Mouse (Mus musculus): ENCODE data around the gene G6pc. TPM values are rescaled to one million over a fixed set of nuclear protein-coding genes. Genes with fewer than 3 reads are reported as not detected.
"Not testable (repeated sequence)": the region's sequence is repeated elsewhere in the genome, so short reads cannot be mapped to it uniquely, and the experiment has no call there.

G6pc gene
- polyA plus RNA-seq, 1 experiment from 2014 or later, result not detected

DNA sequence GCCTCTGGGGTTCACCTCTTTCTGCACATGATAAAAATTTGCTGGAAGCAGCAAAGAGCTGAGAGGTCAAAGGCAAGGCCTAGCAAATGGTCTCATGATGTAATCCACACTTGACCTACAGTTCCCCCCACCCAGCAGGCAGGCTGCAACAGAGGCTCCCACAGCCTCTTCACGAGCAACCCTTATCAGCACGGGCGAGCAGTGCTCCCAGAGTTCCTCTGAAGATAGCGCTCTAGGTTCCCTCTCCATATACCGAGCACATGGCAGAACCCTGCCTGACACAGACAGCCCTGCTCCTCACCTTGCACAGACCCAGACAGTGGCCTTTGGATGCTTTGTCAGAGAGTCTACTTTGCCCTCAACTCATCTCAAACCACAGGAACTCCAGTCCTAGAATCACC is 2.8 kb upstream of the G6pc start:
- peaks cover 4% of the 10 kb centered on the region; the same call in 1 of the 2 replicates for H3K4me1 ChIP-seq (replicated peaks; ENCODE audit: control insufficient read depth, insufficient read depth, low read length)
- DNase-seq (ENCODE audit: low spot score), result no peak
- H3K27me3 ChIP-seq (replicated peaks; ENCODE audit: control insufficient read depth, insufficient read depth, low read length), result no peaks in the 10 kb centered on the region
- no peak overlapping the region for H3K4me3 ChIP-seq (ENCODE audit: low read depth, low read length)
- H3K9ac ChIP-seq (ENCODE audit: low read depth, low read length), result no peak overlapping the region
- 10% methylated on average over 5 of the region's 5 CpGs for WGBS
- no peak overlapping the region for H3K4me2 ChIP-seq
- peak; percentile 68 for ATAC-seq (replicated peaks; ENCODE audit: low FRiP score)
- H3K27ac ChIP-seq (ENCODE audit: low read depth, low read length), result no peak overlapping the region
- no peaks in the 10 kb centered on the region for H3K36me3 ChIP-seq (ENCODE audit: control insufficient read depth, insufficient read depth, low read length)
- H3K9me3 ChIP-seq (ENCODE audit: control insufficient read depth, low read length), result no peaks in the 10 kb centered on the region

DNA sequence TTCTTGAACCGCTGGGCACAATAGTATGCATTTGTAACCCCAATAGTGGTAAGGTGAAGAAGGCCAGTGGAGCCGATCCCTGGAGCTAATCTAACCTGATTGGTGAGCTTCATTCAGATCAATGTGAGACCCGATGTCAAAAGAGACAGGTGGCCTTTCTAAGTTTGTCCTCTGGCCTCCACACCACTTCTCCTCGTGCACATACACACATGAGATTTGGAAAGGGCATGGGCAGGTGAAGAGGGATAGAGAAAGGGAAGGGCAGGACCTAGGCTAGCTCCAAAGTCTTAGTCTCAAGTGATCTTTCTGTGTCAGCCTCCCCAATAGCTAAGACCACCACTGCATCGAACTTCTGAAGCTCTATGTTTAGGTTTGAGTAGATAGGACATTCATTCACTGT is 2.8 kb downstream of the G6pc start:
- no peak for ATAC-seq (replicated peaks; ENCODE audit: low FRiP score)

DNA sequence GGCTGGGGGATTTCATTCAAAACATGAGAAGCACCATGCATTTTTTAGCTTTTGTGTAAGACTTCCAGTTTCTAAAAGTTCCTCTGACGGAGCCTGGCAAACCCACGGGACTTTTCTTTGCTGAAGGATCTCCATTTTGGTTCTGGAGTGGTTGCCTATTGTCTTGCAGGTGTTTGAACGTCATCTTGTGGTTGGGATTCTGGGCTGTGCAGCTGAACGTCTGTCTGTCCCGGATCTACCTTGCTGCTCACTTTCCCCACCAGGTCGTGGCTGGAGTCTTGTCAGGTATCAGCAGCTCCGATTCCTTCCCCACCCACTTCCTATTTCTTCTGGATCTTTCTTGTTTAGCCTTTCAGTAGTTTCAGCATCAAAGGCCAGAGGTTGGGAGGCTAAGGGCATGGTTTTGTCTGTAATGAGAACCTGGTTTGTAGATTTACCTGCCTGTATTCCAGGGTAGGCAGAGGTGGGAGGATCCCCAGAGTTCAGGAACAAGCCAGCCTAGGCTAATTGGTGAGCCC is 7.1 kb downstream of the G6pc start:
- DNase-seq (ENCODE audit: low spot score), result no peak
- Histone ChIP-seq H3K4me2 (no peak overlapping the region), H3K9ac (ENCODE audit: low read depth, low read length) (no peak overlapping the region), H3K9me3 (ENCODE audit: control insufficient read depth, low read length) (no peaks in the 10 kb centered on the region), H3K36me3 (ENCODE audit: control insufficient read depth, insufficient read depth, low read length) (no peaks in the 10 kb centered on the region), H3K27ac (ENCODE audit: low read depth, low read length) (no peak overlapping the region), H3K27me3 (replicated peaks; ENCODE audit: control insufficient read depth, insufficient read depth, low read length) (peaks cover 3% of the 10 kb centered on the region; the same call in 1 of the 2 replicates), H3K4me1 (replicated peaks; ENCODE audit: control insufficient read depth, insufficient read depth, low read length) (no peaks in the 10 kb centered on the region), H3K4me3 (ENCODE audit: low read depth, low read length) (no peak overlapping the region)
- WGBS, result 59% methylated on average over 7 of the region's 7 CpGs
- ATAC-seq (replicated peaks; ENCODE audit: low FRiP score), result no peak

More for the DNA sequence above, 2.8 kb downstream of the G6pc start:
- Histone ChIP-seq H3K27me3 (replicated peaks; ENCODE audit: control insufficient read depth, insufficient read depth, low read length) (no peaks in the 10 kb centered on the region), H3K4me2 (no peak overlapping the region), H3K9me3 (ENCODE audit: control insufficient read depth, low read length) (no peaks in the 10 kb centered on the region), H3K4me3 (ENCODE audit: low read depth, low read length) (no peak overlapping the region), H3K27ac (ENCODE audit: low read depth, low read length) (no peak overlapping the region), H3K36me3 (ENCODE audit: control insufficient read depth, insufficient read depth, low read length) (no peaks in the 10 kb centered on the region), H3K4me1 (replicated peaks; ENCODE audit: control insufficient read depth, insufficient read depth, low read length) (no peaks in the 10 kb centered on the region), H3K9ac (ENCODE audit: low read depth, low read length) (no peak overlapping the region)
- 68% methylated on average over 5 of the region's 5 CpGs for WGBS
- DNase-seq (ENCODE audit: low spot score), result no peak

DNA sequence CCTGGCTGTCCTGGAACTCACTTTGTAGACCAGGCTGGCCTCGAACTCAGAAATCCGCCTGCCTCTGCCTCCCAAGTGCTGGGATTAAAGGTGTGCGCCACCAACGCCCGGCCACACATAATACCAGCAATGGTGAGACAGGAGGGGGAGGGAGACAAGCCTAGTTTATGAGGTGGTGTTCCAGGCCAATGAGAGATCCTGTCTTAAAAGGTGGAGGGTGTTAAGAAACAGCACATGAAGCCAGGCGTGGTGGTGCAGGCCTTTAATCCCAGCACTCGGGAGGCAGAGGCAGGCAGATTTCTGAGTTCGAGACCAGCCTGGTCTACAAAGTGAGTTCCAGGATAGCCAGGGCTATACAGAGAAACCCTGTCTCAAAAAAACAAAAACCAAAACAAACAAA is 10.8 kb downstream of the G6pc start:
- not testable (repeated sequence) for H3K9me3 ChIP-seq (ENCODE audit: control insufficient read depth, low read length); H3K27me3 ChIP-seq (replicated peaks; ENCODE audit: control insufficient read depth, insufficient read depth, low read length); H3K36me3 ChIP-seq (ENCODE audit: control insufficient read depth, insufficient read depth, low read length); H3K4me3 ChIP-seq (ENCODE audit: low read depth, low read length); H3K4me2 ChIP-seq; H3K4me1 ChIP-seq (replicated peaks; ENCODE audit: control insufficient read depth, insufficient read depth, low read length); ATAC-seq (replicated peaks; ENCODE audit: low FRiP score); DNase-seq (ENCODE audit: low spot score); H3K9ac ChIP-seq (ENCODE audit: low read depth, low read length); H3K27ac ChIP-seq (ENCODE audit: low read depth, low read length)
- WGBS, result 89% methylated on average over 8 of the region's 8 CpGs

DNA sequence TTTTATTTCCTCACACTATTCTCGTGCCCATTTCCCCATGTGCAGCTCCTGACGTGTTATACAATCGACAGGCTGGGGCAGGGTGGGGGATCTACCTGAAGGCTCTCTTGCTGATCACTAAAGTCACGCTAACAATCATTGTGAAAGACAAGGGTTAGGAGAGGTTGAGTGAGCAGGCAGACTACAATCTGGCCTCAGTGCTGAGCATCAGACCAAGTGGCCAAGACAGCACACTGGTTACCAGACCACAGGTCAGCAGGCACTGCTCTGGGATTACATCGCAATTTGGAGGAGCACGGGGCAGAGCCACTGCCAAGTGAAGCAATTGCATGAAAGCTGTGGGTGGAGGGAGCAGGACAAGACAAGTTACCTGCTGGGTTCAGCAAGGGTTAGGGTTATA is 11.6 kb downstream of the G6pc start:
- H3K36me3 ChIP-seq (ENCODE audit: control insufficient read depth, insufficient read depth, low read length), result no peaks in the 10 kb centered on the region
- H3K4me3 ChIP-seq (ENCODE audit: low read depth, low read length), result no peak overlapping the region
- no peak for ATAC-seq (replicated peaks; ENCODE audit: low FRiP score)
- no peak for DNase-seq (ENCODE audit: low spot score)
- H3K9ac ChIP-seq (ENCODE audit: low read depth, low read length), result no peak overlapping the region
- H3K27me3 ChIP-seq (replicated peaks; ENCODE audit: control insufficient read depth, insufficient read depth, low read length), result peaks cover 3% of the 10 kb centered on the region; the same call in 1 of the 2 replicates
- WGBS, result 77% methylated on average over 6 of the region's 6 CpGs
- H3K27ac ChIP-seq (ENCODE audit: low read depth, low read length), result no peak overlapping the region
- H3K4me2 ChIP-seq, result no peak overlapping the region
- no peaks in the 10 kb centered on the region for H3K9me3 ChIP-seq (ENCODE audit: control insufficient read depth, low read length)
- no peaks in the 10 kb centered on the region for H3K4me1 ChIP-seq (replicated peaks; ENCODE audit: control insufficient read depth, insufficient read depth, low read length)

DNA sequence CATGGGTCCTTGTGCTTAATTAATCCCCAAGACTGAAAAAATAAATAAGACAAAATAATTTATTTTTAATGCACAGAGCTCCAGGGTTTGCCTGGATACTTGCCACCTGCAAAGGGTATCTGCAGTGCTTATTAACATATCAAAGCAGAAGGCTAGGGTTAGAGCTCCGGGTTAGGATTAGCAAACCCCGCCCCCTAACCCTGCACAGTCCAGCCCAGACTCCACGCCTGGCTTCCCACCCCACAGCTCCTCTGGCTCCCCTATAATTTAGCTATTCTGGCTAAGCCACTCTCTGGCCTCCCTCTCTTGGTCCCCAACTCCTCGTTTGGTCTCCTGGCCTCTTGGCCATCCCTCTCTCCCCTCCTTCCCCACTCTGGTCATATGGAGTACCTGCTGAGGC is 14.5 kb downstream of the G6pc start:
- Histone ChIP-seq H3K4me2 (no peak overlapping the region), H3K4me1 (replicated peaks; ENCODE audit: control insufficient read depth, insufficient read depth, low read length) (no peaks in the 10 kb centered on the region), H3K27ac (ENCODE audit: low read depth, low read length) (no peak overlapping the region), H3K4me3 (ENCODE audit: low read depth, low read length) (no peak overlapping the region), H3K9ac (ENCODE audit: low read depth, low read length) (no peak overlapping the region), H3K36me3 (ENCODE audit: control insufficient read depth, insufficient read depth, low read length) (no peaks in the 10 kb centered on the region), H3K27me3 (replicated peaks; ENCODE audit: control insufficient read depth, insufficient read depth, low read length) (peaks cover 3% of the 10 kb centered on the region; the same call in 1 of the 2 replicates), H3K9me3 (ENCODE audit: control insufficient read depth, low read length) (no peaks in the 10 kb centered on the region)
- ATAC-seq (replicated peaks; ENCODE audit: low FRiP score) (no peak), DNase-seq (ENCODE audit: low spot score) (no peak)
- WGBS, result 30% methylated on average over 4 of the region's 4 CpGs

DNA sequence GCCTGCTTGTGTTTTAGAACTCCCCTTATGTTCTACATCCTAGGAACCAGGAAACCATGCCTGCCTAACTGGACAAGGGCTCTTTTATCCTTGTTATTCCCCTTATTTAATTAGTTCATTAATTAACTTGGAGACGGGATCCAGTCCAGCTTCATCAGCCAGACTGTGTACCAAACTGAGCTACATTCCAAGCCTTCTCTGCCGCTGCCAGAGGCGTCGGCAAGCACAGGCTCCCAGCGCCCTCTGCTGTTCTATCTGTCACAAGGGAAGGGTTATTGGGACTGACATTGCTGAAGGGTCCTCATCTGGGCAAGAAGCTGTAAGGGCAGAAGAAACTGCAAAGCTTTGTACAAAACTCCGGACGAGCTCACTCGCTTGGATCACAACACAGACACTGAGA is 27.7 kb downstream of the G6pc start:
- no peak overlapping the region for H3K4me3 ChIP-seq (ENCODE audit: low read depth, low read length)
- H3K27me3 ChIP-seq (replicated peaks; ENCODE audit: control insufficient read depth, insufficient read depth, low read length), result no peaks in the 10 kb centered on the region
- no peaks in the 10 kb centered on the region for H3K36me3 ChIP-seq (ENCODE audit: control insufficient read depth, insufficient read depth, low read length)
- ATAC-seq (replicated peaks; ENCODE audit: low FRiP score) (peak; percentile 26; the same call in 1 of the 2 replicates), DNase-seq (ENCODE audit: low spot score) (peak; percentile 66)
- 8% methylated on average over 8 of the region's 8 CpGs for WGBS
- no peak overlapping the region for H3K9ac ChIP-seq (ENCODE audit: low read depth, low read length)
- no peak overlapping the region for H3K4me2 ChIP-seq
- no peaks in the 10 kb centered on the region for H3K9me3 ChIP-seq (ENCODE audit: control insufficient read depth, low read length)
- H3K27ac ChIP-seq (ENCODE audit: low read depth, low read length), result no peak overlapping the region
- no peaks in the 10 kb centered on the region for H3K4me1 ChIP-seq (replicated peaks; ENCODE audit: control insufficient read depth, insufficient read depth, low read length)

DNA sequence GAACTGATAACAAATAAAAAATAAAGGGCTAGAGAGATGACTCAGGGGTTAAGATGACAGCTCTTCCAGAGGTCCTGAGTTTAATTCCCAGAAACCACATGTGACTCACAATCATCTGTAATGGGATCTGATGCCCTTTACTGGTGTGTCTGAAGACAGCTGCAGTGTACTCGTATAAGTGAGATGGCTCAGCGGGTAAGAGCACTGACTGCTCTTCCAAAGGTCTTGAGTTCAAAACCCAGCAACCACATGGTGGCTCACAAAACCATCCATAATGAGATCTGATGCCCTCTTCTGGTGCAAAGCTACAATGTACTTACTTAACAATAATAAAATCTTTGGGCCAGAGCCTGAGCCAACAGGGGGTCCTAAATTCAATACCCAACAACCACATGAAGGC is 47.9 kb downstream of the G6pc start:
- H3K4me1 ChIP-seq (replicated peaks; ENCODE audit: control insufficient read depth, insufficient read depth, low read length), result peaks cover 4% of the 10 kb centered on the region
- H3K9ac ChIP-seq (ENCODE audit: low read depth, low read length), result no peak overlapping the region
- WGBS, result 83% methylated on average over 2 of the region's 2 CpGs
- no peak overlapping the region for H3K4me3 ChIP-seq (ENCODE audit: low read depth, low read length)
- DNase-seq (ENCODE audit: low spot score) (no peak), ATAC-seq (replicated peaks; ENCODE audit: low FRiP score) (no peak)
- H3K4me2 ChIP-seq, result no peak overlapping the region
- H3K27me3 ChIP-seq (replicated peaks; ENCODE audit: control insufficient read depth, insufficient read depth, low read length), result no peaks in the 10 kb centered on the region
- peaks cover 22% of the 10 kb centered on the region; the same call in 1 of the 2 replicates for H3K36me3 ChIP-seq (ENCODE audit: control insufficient read depth, insufficient read depth, low read length)
- no peak overlapping the region for H3K27ac ChIP-seq (ENCODE audit: low read depth, low read length)
- no peaks in the 10 kb centered on the region for H3K9me3 ChIP-seq (ENCODE audit: control insufficient read depth, low read length)

DNA sequence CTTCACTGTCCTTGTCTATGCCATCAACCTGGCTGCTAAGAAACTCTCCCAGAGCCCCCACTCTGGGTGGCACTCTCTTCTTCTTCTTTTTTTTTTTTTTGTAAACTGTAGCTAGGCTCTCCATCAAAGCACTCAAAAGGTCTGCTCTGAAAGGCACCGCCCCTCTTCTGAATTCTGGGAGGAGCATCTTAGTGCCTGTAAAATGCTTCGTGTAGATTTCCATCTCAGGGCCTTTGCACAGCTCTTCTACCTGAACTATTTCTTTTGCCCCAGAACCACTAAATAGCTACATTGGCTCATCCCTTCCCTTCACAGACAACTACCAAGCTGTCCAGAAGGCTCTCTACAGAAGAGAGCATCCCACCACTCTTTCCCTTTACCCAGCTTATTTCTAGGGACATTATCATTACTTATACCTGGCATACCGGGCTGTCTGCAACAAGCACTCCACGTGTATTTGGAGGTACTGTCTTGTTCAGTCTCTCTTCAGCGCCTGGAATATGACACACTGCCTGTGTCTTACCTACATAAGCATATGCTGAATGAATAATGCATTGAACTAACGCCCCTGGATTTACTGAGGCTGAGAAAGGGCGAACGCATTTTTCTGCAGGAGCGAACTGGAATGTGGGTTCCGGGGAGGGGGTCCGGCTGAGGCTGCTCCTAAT is 49.2 kb downstream of the G6pc start:
- ATAC-seq (replicated peaks; ENCODE audit: low FRiP score) (peak; percentile 57; the same call in 1 of the 2 replicates), DNase-seq (ENCODE audit: low spot score) (peak; percentile 43)
- no peaks in the 10 kb centered on the region for H3K27me3 ChIP-seq (replicated peaks; ENCODE audit: control insufficient read depth, insufficient read depth, low read length)
- H3K36me3 ChIP-seq (ENCODE audit: control insufficient read depth, insufficient read depth, low read length), result peaks cover 13% of the 10 kb centered on the region; the same call in 1 of the 2 replicates
- peaks cover 4% of the 10 kb centered on the region for H3K4me1 ChIP-seq (replicated peaks; ENCODE audit: control insufficient read depth, insufficient read depth, low read length)
- H3K9ac ChIP-seq (ENCODE audit: low read depth, low read length), result peak overlapping the region; percentile 89
- peak overlapping the region; percentile 46; the same call in 1 of the 2 replicates for H3K27ac ChIP-seq (ENCODE audit: low read depth, low read length)
- no peaks in the 10 kb centered on the region for H3K9me3 ChIP-seq (ENCODE audit: control insufficient read depth, low read length)
- H3K4me3 ChIP-seq (ENCODE audit: low read depth, low read length), result peak overlapping the region; percentile 83
- WGBS, result under 1% methylated on average over 11 of the region's 11 CpGs
- H3K4me2 ChIP-seq, result peak overlapping the region; percentile 75

Data from liver, embryonic 11.5 days (tissue).